Mouse (Mus musculus): ENCODE measurements around the gene Angptl3.

The Angptl3 gene

GRCm38 (mm10) chr4:99030686-99031085 lies at the start of gene Angptl3:
Gene Angptl3, plus strand, starts transcription at chr4:99030954.
- DNase-seq (ENCODE audit: low spot score) = no peak

GRCm38 (mm10) chr4:98984701-98985100 lies 46.1 kb upstream of the Angptl3 start:
- no peak for DNase-seq (ENCODE audit: low spot score)

DNA sequence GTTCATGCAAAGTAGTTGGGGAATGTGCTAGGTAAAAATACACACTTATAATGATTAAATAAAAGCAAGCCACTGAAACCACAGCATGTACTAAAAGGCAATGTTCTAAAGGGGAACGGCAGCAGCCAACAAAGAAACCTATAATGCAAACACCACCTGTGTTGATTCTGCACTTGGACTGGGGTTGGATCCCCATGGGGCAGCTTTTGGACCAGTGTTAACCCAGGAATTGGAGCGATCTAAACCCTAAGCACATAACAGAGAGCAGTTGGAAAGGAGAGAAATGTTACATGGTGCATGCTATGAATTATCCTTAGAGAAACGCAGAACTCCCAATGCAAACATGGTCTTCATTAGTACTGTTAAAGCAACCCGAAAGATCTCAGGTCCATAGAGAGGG lies 37.3 kb upstream of the Angptl3 start:
- DNase-seq (ENCODE audit: low spot score) = no peak

DNA sequence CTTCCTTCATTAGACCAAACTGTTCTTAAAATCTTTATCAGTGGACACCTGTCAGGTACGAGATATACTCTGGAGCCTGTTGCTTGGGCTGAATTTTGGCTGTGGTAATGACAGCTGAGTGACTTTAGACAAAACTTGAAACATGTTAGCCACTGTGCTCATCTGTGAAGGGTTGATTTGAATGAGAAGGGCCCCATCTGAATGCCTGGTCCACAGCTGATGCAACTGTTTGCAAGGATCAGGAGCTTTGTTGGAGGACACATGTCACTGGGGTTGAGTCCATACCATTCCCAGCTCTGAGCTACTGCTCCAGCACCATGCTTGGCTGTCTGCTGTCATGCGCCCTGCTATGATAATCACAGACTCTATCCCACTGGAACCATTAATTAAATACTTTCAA lies 25.2 kb upstream of the Angptl3 start:
- no peak for DNase-seq (ENCODE audit: low spot score)

- DNase-seq (ENCODE audit: low spot score) = no peak
Measured at GRCm38 (mm10) chr4:99006319-99006718, 24.4 kb upstream of the Angptl3 start.

DNA sequence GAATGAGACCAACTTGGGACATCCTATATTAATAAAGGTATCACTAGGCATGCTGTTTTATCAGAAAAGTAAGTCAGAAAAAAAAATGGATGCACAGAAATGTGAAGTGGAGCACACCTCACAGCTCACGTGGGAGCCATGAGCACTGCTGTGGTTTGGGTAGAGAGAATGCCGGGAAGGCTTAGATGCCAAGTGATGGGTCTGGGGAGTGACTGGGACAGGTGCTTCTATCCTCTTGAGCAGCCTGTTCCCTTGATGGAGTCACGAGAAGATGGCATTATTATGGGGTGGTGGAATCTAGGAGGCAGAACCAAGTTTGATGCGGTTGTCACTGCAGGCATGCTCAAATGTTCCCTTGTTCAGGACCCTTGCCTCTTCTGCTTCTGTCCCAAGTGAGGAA lies 19.7 kb upstream of the Angptl3 start:
- DNase-seq (ENCODE audit: low spot score) = no peak

DNA sequence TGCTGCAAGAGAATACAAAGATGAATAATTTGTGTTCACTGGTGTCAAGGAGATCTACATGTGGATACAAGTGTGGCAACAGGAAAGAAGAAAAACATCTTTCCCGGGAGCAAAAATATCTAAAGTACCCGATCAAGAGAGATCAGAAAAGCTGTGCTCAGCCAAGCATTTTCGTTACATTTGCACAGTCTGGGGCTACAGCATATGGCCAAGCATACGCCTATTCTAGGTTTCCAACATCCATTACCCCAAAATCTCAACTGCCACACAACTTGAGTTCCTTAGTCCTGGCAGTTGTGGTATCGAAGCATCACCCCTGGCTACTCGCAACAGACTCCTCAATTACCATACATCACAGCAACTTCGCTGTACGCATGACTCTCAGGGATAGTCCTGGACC lies 8.5 kb upstream of the Angptl3 start:
- no peak for DNase-seq (ENCODE audit: low spot score)

GRCm38 (mm10) chr4:99028377-99028776 lies 2.4 kb upstream of the Angptl3 start:
- no peak for DNase-seq (ENCODE audit: low spot score)

- DNase-seq (ENCODE audit: low spot score) = no peak
Measured at GRCm38 (mm10) chr4:99032921-99033320, 2.2 kb downstream of the Angptl3 start.

DNA sequence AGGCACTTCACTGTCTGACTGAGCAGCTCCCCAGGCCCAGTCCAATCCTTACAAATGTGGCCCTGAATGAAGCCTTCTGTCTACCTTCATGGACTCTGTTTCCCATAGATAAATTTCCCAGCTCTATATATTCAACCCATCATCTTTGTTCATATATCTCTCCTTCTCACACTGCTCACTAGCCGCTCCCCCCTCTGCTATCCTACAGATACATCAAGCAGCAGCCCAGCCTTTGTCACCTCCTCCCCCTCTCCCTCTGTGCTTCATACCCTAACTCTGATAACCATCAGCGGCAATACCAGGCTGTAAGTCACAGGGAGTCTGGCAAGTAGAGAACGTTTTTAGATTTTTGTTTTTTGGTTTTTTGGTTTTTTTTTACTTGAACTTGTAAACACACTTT lies 14.1 kb downstream of the Angptl3 start:
- no peak for DNase-seq (ENCODE audit: low spot score)

- DNase-seq (ENCODE audit: low spot score) = no peak
Measured at GRCm38 (mm10) chr4:99046471-99046870, 15.7 kb downstream of the Angptl3 start.

- DNase-seq (ENCODE audit: low spot score) = no peak
Measured at GRCm38 (mm10) chr4:99048581-99048980, 17.8 kb downstream of the Angptl3 start.

GRCm38 (mm10) chr4:99064524-99064923 lies 33.8 kb downstream of the Angptl3 start:
- DNase-seq (ENCODE audit: low spot score) = no peak

DNA sequence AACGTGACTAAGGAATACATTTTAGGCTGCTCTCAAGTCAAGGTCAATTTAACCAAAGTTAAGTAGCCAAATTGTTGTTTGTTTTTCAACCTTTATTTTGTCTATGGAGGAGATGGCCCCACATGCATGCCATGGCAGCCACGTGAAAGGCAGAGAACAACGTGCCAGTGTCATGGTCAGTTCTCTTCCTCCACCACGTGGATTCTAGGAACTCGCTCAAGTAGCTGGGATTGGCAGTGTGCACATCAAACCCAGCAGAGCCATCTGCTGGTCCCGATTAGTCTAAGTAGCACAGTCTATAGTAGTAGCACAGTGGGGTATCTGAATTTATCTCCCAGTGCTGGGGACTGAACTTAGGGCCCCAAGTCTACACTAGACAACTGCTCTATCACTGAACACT lies 38.1 kb downstream of the Angptl3 start:
- DNase-seq (ENCODE audit: low spot score) = no peak

DNA sequence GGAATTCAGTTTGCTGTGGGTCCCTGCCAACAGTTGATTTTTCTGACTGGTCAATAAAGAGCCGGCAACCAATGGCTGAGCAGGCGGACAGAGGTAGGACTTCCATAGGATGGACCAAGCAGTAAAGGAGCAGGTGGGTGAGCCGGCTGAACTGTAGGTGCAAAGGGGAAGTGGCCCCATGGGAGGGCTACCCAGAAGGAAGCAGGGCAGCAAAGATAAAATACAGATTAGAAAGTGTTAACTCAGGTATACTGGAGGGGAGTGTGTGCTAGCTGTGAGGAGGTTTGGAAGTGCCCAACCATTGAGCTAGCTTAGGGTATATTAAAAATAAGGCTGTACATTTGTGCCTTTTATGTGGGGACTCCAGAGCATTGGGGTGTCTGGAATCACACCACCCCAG lies 47.3 kb downstream of the Angptl3 start:
- no peak for DNase-seq (ENCODE audit: low spot score)

GRCm38 (mm10) chr4:99081169-99081568 lies 50.4 kb downstream of the Angptl3 start:
- DNase-seq (ENCODE audit: low spot score) = no peak

- no peak for DNase-seq (ENCODE audit: low spot score)
Measured at GRCm38 (mm10) chr4:99083862-99084261, 53.1 kb downstream of the Angptl3 start.

DNA sequence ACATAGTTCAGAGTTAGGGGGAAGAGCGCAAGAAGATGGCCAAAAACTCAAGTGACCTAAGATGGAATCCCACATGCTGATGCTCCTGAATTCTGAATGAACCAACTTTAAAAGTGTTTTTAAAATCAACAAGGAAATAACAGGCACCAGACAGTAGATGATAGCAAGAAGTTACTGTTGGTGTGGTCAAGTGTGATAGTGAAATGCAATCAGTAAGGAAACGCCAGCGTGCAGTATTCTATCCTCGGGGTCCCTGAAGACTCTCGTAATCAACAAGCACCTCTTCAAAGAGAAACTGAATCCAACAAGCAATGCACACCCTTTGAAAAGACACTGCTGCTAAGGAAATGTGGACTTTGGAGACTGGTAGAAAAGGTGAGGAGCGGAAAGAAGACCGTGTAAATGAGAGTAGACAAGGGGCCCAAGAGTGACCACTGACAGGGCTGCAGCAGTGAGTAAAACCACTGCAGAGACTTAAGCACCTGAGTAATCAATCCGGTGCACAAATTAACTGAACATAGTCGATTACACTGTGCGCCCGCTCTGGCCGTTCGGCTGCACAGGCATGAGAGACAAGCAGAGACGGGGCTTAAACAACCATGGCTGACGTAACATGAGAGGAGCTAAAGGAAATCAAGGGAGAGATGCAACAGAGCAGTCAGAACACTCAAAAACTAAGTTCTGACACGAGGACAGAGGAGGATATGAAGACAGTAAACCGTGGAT lies 57.2 kb downstream of the Angptl3 start:
- no peak for DNase-seq (ENCODE audit: low spot score)

DNA sequence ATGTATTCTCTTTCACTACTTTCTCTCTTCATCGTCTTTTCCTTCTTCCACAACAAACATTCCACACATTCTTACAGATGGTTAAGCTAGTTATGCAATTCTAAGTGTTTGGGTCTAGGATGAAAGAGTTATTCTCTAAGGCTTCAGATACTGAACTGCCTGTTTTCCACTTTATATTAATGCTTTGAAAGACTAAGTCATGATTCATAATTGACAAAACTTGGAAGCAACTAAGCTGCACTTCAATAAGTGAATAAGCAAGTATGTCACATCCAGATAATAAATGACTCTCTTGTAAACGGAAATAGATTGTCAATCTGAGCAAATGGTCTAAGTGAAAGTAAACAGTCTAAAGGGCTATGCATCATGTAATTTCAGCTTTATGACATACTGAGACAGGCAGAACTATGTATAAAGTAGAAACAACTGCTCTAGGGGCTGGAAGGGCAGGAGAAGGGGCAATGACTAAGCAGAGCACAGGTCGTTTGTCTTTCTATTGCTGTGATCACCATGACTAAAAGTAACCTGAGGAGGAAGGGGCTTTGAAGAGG lies 60.5 kb downstream of the Angptl3 start:
- DNase-seq (ENCODE audit: low spot score) = no peak

- DNase-seq (ENCODE audit: low spot score) = no peak
Measured at GRCm38 (mm10) chr4:99091777-99092176, 61.0 kb downstream of the Angptl3 start.

Data from T-cell, adult 2 months (primary cell).